Mouse (Mus musculus): ENCODE data around the gene Gpr156.
A peak's percentile ranks its signal among the peaks of the same experiment; 100 is the strongest.

Gene Gpr156

DNA sequence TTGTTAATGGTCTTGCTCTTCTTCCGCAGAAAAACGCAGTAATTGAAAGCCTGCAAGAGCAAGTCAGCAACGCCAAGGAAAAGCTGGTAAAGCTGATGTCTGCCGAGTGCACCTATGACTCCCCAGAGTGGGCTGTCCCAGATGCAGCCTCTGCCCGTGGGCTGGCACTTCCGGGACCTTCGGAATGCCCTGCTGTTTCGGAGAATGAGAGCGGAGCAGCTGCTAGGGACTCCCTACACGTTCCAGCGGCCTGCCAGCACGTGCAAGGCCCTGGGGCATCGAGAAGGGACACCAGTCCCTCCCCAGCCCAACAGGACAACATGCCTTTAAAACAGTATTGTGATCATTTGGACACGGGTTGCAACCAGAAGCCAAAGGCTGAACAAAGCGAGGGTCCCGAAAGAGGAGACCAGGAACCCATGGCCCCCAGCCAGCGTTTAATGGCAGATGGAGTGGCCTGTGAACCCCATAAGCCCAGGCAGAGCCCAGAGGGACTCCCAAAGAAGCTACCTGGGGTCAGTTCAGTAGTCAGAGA, 88.3 kb downstream of the Gpr156 start:
- no peak for DNase-seq

DNA sequence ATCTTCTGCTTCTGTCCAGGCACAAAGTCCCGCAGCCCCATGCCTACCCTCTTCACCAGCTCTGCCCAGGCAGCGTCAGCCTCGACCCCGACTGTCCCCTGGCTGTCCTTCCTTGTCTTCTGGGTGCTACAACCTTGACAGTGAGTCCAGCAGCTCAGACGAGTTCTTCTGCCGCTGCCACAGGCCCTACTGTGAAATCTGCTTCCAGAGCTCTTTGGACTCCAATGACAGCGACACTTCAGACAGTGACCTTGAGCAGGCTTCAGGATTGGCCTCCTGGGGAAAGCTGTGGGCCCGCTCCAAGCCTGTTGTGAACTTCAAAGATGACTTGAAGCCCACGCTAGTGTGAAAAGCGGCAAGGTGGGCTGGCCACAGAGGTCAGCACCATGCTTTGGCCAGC, 89.2 kb downstream of the Gpr156 start:
- no peak for DNase-seq

DNA sequence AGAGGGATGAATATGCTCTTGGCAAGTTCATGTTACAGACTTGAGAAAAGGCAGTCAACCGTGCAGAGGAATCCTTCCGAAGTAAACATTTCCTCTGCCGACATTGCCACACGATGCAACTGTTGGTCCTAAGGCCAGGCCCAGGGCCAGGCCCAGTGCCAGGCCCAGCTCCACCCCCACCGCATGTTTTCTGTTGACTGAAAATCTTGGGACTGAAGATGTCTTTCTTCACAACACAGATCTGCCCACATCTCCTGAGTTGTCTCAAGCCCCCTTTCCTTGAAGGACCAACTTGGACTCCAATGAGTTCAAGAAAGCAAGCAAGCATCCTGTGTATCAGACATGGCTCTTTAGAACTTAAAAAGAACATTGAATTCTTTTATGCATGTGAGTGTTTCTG, 92.1 kb downstream of the Gpr156 start:
- DNase-seq = no peak

DNA sequence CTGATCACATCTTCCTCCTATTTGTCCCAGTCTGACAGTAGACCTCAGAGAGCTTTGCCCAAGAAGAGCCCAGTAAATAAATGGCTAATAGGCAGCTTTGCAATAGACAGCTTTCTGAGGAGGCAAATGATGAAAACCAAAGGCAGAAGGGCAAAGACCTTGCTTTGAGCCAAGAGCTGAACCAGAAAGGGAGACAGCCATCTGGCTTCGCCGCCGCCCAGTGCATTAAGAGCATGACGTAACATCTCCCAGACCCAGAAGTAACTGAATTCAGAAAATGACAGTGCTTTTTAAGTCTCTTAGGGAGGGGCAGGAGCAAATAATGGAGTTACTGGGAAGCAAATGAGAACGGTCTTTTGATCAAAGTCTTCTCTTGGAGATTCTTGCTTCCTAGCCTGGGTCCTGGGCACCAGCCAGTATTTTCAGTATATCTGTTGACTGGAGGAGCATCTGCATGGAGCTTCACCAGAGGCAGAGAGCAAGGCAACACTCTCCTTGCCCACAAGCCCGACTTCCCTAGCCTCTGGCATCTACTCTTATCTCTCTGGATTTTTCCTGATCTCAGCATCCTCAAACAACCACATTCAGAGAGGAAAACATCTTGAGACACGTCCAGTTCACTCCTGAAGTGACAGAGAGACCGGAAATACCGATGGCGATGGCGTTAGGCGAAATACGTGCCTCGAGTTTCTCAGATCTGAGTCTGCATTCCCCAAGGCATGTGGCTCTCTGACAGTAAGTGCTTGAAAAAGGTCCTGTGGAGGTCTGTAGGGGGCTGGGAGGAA, 92.9 kb downstream of the Gpr156 start:
- DNase-seq = no peak

DNA sequence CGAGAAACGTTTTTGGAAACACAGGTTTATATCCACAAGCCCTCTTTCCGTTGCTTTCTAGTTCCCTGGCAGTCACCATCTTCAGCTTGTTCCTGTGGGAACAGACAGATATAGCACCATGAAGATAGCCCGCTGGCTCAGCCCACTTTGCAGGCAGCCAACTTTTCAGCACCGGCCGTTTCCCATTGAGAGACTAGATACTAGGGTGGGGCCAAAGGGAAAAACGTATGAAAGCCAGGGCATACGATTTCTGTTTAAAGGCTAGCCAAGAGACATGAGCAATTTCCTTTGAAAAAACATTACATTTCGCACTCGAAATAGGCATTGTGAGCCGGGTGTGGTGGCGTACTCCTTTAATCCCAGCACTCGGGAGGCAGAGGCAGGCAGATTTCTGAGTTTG, 95.2 kb downstream of the Gpr156 start:
- no peak for DNase-seq

DNA sequence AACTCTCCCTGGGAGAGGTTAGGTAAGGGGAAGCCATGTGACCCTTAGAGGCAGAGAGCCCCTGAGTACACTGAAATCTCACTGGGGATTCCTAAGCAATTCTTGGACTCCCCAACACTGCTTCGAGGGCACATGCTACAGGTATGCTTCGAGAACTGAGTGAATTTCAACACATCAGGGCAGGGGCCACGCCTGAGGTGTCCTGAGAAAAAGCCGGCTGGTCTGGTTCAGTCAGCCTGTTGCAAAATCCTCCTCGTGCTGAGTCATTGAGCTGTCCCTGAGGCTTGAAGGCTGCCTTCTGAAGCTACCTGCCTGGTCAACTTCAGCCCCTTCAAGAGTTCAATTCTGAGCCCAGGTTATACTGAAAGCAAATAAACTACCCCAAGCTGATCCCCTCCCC, 96.1 kb downstream of the Gpr156 start:
- no peak for DNase-seq

DNA sequence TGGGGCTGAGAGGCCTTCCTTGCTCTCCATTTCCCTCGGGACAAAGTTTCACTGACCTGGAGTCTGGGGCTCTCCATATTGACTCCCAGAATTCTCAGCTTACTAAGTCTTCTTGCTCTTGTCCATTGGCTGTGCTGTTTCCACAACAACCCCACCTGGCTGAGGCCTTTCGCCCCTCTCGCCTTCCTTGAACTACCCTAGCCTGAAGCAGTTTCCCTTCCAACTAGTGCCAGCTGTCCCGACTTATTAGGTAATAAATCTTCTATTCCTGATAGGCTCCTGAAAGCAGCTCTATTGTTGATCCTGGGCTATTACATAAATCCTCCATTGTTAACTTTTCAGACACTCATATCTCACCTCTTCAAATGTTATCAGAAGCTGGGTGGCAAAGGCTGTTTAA, 96.6 kb downstream of the Gpr156 start:
- no peak for DNase-seq

DNA sequence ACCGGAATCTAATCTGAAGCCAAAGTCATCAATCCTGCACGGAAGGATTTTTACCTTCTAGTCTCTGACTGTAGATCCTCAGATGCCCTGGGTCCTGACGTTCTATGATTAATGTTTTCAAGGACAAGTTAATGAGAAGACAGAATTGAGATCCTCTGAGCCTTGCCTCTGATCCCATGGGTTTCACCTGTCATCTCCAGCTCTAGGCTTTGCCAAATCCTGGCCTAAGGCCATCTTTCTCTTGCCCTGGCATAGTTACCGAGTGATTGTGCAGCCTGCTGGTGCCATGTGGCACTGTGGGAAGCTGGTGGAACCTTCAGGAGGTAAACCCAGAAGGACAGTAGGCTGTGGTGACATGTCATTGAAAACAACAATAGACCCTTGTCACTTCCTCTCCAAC, 98.7 kb downstream of the Gpr156 start:
- peak; percentile 22 for DNase-seq

DNA sequence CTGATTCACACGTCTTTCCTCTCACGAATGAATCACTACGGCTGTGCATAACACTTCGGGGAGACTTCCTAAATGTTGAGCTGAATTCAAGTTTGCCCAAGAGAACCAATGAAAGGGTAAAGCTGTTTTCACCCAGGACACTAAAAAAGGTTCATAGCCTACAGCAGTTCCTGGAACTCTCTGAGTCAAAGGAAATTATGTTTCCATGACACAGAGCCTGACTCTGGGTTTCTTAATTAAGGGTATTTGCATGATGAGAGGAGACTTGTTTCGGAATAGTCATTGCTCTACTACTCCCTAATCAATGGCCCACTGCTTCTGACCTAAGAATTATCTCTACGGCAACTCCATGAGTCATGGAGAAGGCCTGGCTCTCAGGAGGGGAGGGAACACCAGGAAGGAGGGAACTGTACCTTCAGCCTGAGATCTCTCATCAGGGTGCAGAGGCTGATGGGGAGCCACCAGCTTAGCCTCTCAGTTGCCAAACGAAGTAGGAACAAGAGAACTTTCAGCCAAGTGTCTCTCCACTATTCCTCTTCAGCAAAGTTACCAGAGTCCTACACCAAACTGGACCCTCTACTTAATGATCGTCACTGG, 100.7 kb downstream of the Gpr156 start:
- DNase-seq = no peak

DNA sequence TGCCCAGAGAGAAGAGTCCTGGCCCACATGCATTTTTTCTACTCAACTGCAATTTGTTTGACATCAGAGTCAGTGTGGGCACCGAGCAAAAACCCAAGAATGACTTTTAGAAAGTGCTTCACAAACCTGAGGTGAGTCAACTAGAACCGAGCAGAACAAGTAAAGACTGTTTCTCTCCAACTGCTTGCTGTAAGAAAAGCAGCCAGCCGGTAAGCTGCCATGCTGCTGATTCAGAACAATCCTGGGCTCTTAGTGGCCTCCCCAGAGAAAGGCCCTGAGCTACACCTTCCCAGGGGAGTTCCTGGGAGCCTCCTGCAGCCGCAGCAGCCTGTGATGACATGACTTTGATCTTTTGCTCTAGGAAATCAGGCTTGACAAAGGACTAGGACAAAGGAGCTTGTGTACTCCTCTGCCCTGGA, 101.7 kb downstream of the Gpr156 start:
- DNase-seq = no peak

DNA sequence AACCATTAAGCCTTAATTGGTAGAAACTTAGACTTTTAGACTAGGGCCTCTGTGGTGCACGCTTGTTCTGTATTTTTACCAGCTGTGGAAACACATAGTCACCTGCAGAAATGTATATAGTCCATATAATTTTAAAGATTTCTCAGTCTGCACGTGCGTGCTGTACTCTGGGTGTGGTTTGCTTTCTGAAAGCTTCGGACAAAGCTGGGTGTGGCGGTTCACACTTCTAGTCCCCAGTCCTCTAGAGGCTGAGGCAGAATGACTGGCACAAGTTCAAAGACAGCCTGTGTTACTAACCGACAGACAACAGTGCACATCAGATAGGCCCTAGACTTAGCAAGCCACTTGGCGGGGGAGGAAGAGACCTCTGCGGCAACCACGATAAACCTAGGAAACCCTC, 116.3 kb downstream of the Gpr156 start:
- DNase-seq = peak; percentile 11

DNA sequence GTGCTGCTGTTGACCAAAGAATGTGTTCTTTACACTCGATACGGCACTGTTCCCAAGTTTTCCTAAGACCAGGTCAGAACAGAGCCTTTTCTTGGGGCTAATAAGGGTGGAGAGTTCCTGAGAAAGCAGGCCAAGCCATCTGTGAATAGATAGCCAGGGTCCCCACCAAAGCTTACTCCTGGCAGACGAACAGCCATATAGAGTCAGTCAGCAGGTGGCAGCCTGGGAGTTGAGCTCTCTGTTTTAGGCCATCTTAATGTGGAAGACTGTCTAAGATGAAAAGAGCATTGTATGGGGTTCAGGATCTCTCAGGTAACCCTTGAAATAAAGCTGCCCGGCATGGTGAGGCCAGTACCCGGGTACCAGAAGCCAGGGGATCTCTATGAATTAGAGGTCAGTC, 116.8 kb downstream of the Gpr156 start:
- no peak for DNase-seq

DNA sequence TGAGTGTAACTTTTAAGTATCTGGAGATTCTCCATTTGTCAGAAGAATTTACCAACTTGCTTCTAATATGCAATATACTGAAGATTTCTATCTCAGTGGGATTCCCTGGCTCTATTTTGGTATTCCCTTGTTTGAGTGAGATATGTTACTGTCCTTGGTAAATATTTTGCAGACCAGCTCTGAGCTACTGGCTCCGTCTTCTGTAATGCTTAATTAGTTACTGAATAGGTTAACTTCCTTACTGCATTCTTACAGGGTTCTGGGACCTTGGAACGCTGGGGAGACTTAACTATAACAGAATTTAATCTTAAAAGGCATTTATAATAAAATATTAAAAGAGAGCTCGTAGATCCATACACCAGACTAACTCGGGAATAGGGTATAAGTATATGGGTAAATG, 121.8 kb downstream of the Gpr156 start:
- peak; percentile 33 for DNase-seq

DNA sequence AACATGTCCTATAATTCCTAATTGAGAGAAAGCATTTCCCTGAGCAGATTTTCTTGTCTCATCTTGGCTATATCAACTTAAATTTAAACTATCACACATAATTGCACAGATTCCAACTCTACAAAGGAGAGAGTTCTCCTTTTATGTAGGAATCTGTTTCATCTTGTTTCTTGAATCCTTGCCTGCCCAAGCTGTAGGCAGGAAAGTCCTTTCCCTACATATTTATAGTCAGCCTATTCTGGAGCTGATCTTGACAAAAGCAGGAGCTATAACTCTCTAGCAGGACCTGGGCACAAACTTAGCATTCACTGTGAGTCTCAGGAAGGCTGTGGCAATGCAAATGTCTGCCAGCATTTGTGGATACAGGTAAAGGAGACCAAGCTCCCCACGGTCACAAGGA, 125.9 kb downstream of the Gpr156 start:
- no peak for DNase-seq

DNA sequence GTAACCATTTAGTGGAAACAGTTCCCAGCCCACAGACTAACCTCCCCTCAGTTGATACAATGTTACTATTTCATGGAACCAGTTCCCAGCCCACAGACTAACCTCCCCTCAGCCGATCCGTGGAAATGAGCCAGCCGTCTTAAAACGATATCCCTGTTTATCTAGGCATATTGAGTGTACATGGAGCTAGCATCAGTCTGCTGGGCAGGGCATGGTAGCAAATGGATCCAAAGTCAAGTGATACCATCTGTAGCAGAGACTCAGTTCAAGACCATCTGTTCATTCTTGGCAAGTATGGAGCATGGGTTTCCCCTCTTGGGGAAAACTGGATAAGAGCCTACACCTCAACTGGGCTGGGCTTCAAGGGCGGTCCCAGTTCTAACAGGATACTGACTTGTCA, 128.3 kb downstream of the Gpr156 start:
- no peak for DNase-seq

DNA sequence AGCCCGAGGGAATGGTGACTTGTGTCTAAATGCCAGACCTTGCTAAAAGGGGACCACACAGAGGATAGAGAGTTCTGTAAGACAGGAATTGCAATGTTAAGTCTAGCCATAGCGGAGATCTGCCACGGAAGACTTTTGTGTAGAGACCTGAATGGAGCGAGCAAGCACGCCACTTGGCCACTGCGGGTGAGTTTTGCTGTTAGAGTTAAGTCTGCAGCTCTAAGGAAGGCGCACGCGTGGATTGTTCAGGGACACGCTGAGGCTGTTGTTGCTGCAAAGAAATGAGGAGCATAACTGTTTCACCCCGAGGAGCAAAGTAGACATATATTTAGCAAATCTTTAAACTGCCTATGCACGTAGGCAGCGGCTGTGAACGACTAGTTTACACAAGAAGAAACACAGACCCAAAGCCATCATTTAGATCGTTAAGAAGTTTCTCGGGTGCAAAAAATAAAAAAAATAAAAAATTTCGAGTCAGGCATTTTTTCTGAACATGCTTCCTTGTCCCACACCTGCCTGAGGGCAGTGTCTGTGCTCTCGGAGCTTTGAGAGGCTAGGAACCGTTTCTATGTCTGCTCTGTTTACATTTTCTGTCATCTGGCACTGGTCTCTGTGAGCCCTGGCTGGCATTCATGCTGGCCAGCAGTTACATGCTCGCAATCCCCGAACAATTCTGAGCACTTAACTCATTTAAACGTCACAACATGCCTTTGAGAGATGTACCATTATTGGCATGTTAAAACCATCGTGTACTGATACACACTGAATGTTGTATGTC, 131.7 kb downstream of the Gpr156 start:
- DNase-seq = no peak
